Mouse (Mus musculus) layer of hippocampus, adult 11-12 months (tissue): ENCODE results near the gene Cacna1f.

ENCODE experiments used
- DNase-seq: peaks from one replicate; pipeline ENCODE4 v3.0.0; 2022; ENCODE audit warnings: low spot score

The Cacna1f gene

GRCm38 (mm10) chrX:7674284-7675000, 67.6 kb downstream of the Cacna1f start:
- no peak for DNase-seq

GRCm38 (mm10) chrX:7675001-7675380, 68.1 kb downstream of the Cacna1f start:
- no peak for DNase-seq

- DNase-seq, result no peak
Observed at GRCm38 (mm10) chrX:7678986-7679385, 72.1 kb downstream of the Cacna1f start.

GRCm38 (mm10) chrX:7679405-7680056, 72.6 kb downstream of the Cacna1f start:
- peak; percentile 88 for DNase-seq

GRCm38 (mm10) chrX:7680057-7680412, 73.2 kb downstream of the Cacna1f start:
- no peak for DNase-seq

- no peak for DNase-seq
Observed at GRCm38 (mm10) chrX:7680864-7681263, 74.0 kb downstream of the Cacna1f start, which contains the start of gene Magix. Gene Magix (minus strand): TSS chrX:7681251.
